Mouse (Mus musculus) G1E (cell line): ENCODE measurements around the gene Eya4. TPM values are rescaled to one million over a fixed set of nuclear protein-coding genes. Genes with fewer than 3 reads are reported as not detected.
A peak's percentile ranks its signal among the peaks of the same experiment; 100 is the strongest.

ENCODE experiments used
- ATAC-seq: 2 replicates; pipeline ENCODE4 v1.8.0; 2016; ENCODE audit warnings: mild to moderate bottlenecking; ENCODE audit not compliant: insufficient number of reproducible peaks, poor library complexity, low FRiP score, severe bottlenecking; ENCODE audit errors: extremely low read depth
- DNase-seq: peaks from one replicate; pipeline ENCODE4 v3.0.0; 2012; ENCODE audit warnings: low spot score
- H3K27me3 ChIP-seq: 2 replicates; pipeline ENCODE4 v1.6.1; 2012; ENCODE audit warnings: mild to moderate bottlenecking, low read length, inconsistent platforms; ENCODE audit not compliant: insufficient read depth
- H3K36me3 ChIP-seq: replicated peaks from 2 replicates; pipeline ENCODE3; 2012; ENCODE audit warnings: mild to moderate bottlenecking, inconsistent platforms
- H3K4me1 ChIP-seq: 2 replicates; pipeline ENCODE4 v1.6.1; 2012; ENCODE audit warnings: low read depth, low read length, inconsistent platforms, mixed read lengths; ENCODE audit not compliant: insufficient read depth
- H3K4me3 ChIP-seq: 2 replicates; pipeline ENCODE4 v1.5.1; 2012; ENCODE audit warnings: low read depth, mild to moderate bottlenecking, inconsistent platforms, low read length, moderate library complexity, mixed read lengths
- H3K9me3 ChIP-seq: replicated peaks from 2 replicates; pipeline ENCODE4 v1.6.1; 2012; ENCODE audit warnings: inconsistent platforms
- CTCF ChIP-seq: IDR thresholded peaks from 2 replicates; pipeline ENCODE4 v1.5.1; 2012; ENCODE audit warnings: low read depth, low read length, inconsistent platforms, mixed read lengths
- GATA1 ChIP-seq: IDR thresholded peaks from 2 replicates; pipeline ENCODE4 v1.6.1; 2012; ENCODE audit warnings: borderline replicate concordance, low read length, inconsistent platforms, mixed read lengths
- GATA2 ChIP-seq: IDR thresholded peaks from 2 replicates; pipeline ENCODE4 v1.6.1; 2012; ENCODE audit warnings: low read depth, low read length, inconsistent platforms, borderline replicate concordance
- POLR2AphosphoS5 ChIP-seq: IDR thresholded peaks from 2 replicates; pipeline ENCODE4 v1.6.1; 2012; ENCODE audit warnings: low read depth, low read length, inconsistent platforms; ENCODE audit not compliant: insufficient replicate concordance
- TAL1 ChIP-seq: conservative IDR thresholded peaks from 2 replicates; pipeline ENCODE4 v1.6.1; 2012; ENCODE audit warnings: low read depth, low read length, inconsistent platforms, mixed read lengths
- polyA plus RNA-seq: library from polyadenylated mRNA; stranded (reverse); fragments of >175 nt; gene quantifications from 2 replicates; pipeline ENCODE4 v1.2.3, GENCODE M21; 2012
- total RNA-seq, 2 experiments: library from RNA; stranded (forward) in 1 of 2; stranded (reverse) in 1 of 2; fragments of 200-1000 nt in 1 of 2; fragments of >200 nt in 1 of 2; fragmentation: Nextera tagmentation in 1 of 2; gene quantifications; 2 replicates each; pipeline ENCODE4 v1.2.3; 2014 to 2017

Gene Eya4
- total and polyA plus RNA-seq, 3 experiments: 0.27 TPM; not detected in 2

DNA sequence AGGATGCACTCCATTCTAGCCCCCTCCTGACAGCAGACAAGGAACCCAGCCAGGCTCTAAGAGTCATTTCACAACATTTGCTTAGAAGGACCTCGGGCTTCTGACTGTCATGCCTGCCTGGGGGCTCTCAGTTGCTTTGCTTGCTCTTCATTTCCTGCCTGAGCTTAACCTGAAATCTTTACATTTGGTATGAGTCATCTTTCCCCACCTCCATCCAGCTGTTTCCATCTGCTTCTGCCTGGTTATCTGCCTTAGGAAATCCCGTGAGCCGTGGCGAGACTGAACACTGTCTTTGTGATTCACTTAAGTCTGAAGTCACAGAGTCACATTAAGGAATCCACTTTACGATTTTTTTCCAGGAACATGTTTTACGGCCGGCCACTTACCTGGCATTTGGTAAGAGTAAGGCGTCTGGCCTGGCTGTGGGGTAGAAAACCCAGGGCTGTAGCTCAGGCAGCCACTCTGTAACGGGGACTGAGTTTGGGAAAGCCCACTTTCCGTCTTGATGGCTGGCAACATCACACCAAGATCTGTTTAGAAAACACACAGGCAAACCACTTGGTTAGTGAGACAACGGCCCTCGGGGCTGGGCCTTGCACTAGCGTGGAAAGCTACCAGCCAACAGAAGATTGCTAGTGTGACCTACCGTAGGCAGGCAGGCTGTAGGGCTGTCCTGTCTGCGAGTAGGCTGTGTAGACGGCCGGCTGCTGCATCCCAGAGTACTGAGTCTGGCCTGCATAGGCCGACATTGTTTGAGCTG is 193.5 kb downstream of the Eya4 start:
- TF ChIP-seq POLR2AphosphoS5: no peak
- no peak for TF ChIP-seq GATA1
- TF ChIP-seq GATA2: no peak
- no peak for TF ChIP-seq TAL1
- TF ChIP-seq CTCF: no peak
- DNase-seq (no peak), ATAC-seq (no peak)
- Histone ChIP-seq H3K9me3 (no peaks in the 10 kb centered on the region), H3K27me3 (peaks cover 4% of the 10 kb centered on the region), H3K4me1 (no peaks in the 10 kb centered on the region), H3K4me3 (no peak overlapping the region), H3K36me3 (no peaks in the 10 kb centered on the region)

DNA sequence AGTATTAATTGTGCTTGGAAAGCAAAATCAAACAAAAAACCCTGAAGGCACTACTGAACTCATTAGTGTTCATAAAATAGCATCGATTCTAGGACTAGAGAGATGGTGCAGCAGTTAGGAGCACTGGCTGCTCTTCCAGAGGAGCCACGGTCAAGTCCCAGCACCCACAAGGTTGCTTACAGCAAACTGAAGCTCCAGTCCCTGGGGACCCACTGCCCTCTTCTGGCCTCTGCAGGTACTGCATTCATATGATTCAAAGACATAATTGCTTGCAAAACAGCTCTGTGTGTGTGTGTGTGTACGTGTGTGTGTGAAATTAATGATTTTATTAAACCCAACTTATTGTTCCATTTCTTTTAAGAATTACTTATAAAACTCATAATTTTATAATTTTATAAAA is 200.2 kb downstream of the Eya4 start:
- Histone ChIP-seq H3K4me1 (no peaks in the 10 kb centered on the region), H3K27me3 (no peaks in the 10 kb centered on the region), H3K9me3 (no peaks in the 10 kb centered on the region), H3K36me3 (no peaks in the 10 kb centered on the region), H3K4me3 (no peak overlapping the region)
- peak; percentile 52 for TF ChIP-seq CTCF
- no peak for TF ChIP-seq GATA2
- ATAC-seq: no peak
- DNase-seq: no peak

DNA sequence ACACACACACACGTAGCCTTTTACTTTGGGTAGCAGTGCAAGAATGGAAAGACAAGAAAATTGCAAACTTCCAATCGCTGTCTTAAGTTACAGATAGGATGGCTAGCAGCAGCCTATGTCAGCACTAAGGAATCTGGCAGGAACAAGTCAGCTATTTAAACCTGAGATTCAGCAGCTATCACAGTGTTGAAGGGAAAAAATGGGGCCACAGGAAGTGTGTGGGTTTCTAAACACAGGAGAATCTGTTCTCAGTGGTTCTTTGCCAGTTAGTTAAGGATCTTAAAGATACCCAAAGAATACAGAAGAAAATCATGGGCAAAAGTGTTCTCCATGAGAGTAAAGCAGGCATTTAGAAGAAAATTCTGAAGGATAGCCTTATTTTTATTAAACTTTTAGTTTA is 206.0 kb downstream of the Eya4 start:
- Histone ChIP-seq H3K27me3 (no peaks in the 10 kb centered on the region), H3K9me3 (no peaks in the 10 kb centered on the region), H3K36me3 (no peaks in the 10 kb centered on the region), H3K4me1 (no peaks in the 10 kb centered on the region), H3K4me3 (no peak overlapping the region)
- DNase-seq (no peak), ATAC-seq (no peak)
- TF ChIP-seq POLR2AphosphoS5 (no peak), GATA1 (no peak), GATA2 (no peak), TAL1 (no peak), CTCF (no peak)

DNA sequence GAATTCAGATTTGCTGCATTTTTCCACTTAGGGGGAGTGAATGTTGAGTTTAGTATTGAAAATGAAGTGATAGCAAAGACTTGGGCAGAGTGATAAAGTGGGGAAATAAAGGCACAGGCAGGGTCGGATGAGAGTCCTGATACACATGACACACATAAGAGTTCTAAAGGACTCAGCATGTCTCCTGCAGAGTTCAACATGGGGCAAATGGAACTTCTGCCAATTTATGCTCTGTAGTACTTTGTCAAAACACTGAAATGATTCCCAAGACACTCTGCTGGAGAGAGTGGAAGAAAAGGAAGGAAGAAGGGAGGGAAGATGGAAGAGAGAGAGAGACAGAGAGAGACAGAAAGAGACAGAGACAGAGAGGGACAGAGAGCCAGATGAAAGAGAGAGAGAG is 222.6 kb downstream of the Eya4 start:
- TF ChIP-seq CTCF (no peak), POLR2AphosphoS5 (no peak), GATA2 (no peak), GATA1 (no peak), TAL1 (no peak)
- no peak for DNase-seq
- Histone ChIP-seq H3K9me3 (no peaks in the 10 kb centered on the region), H3K4me1 (no peaks in the 10 kb centered on the region), H3K36me3 (no peaks in the 10 kb centered on the region), H3K27me3 (no peaks in the 10 kb centered on the region), H3K4me3 (no peak overlapping the region)
- ATAC-seq: no peak

DNA sequence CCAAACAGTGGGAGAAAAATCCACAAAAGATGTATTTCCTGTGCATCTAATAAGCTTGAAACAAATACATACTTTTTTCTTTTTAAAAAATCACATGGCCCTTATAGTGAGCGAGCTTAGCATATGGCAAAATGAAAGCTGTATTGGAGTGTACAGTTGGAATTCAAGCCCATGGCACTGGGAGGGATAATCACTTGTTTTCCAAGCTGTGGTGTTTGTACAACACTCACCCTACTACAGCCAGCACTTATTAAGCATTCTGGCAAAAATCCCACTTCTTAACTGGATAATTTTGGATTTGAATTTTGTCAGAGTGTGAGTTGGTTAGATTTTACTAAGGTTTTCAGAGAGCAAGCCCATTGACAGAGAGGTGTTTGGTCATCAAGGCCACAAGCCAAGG is 223.4 kb downstream of the Eya4 start:
- ATAC-seq: no peak

DNA sequence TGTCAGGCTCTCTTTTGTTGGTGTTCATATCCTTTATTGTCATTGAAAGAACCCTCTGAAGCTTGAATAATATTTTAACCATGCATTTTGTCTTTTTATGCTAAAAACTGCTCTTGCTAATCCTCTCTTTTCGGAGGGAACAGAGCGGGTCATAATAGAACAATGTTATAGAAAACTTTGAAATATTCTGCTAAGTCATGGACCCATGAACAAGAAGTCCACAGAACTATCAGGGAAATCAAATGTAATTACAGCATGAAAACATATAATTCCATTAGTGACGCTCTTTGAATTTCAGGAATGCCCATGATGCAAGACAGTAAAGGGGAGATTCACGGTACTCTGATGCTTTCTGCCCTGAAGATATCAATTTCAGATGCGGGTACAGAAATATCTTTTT is 224.1 kb downstream of the Eya4 start:
- Histone ChIP-seq H3K4me1 (no peaks in the 10 kb centered on the region), H3K4me3 (no peak overlapping the region), H3K36me3 (no peaks in the 10 kb centered on the region), H3K9me3 (no peaks in the 10 kb centered on the region), H3K27me3 (no peaks in the 10 kb centered on the region)
- DNase-seq: no peak
- ATAC-seq: no peak
- TF ChIP-seq GATA2: no peak
- TF ChIP-seq POLR2AphosphoS5: no peak
- no peak for TF ChIP-seq GATA1
- TF ChIP-seq TAL1: no peak
- no peak for TF ChIP-seq CTCF

More for the DNA sequence above, 223.4 kb downstream of the Eya4 start:
- TF ChIP-seq GATA2 (no peak), POLR2AphosphoS5 (no peak)
- Histone ChIP-seq H3K4me3 (no peak overlapping the region), H3K4me1 (no peaks in the 10 kb centered on the region), H3K27me3 (no peaks in the 10 kb centered on the region), H3K9me3 (no peaks in the 10 kb centered on the region), H3K36me3 (no peaks in the 10 kb centered on the region)
- no peak for DNase-seq

DNA sequence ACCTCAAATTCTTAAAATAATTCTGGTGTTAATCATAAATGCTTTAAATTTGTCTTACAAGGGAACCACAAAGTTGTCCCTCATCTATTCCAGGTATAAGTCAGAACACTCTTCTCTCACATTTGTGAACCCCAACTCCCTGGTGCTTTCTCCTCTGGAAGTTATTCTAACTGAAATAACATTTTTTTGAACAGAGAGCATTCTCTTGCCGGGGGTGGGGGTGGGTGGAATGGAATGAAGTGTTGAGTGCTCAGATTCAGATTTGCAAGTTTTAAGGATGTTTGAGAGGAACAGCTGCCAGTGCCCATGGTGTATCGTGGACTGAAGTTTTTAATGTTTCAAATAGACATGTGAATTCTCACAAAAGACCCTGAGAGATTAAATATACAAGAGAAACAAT is 230.1 kb downstream of the Eya4 start:
- no peaks in the 10 kb centered on the region for H3K4me1 ChIP-seq
- TF ChIP-seq TAL1 (no peak), CTCF (no peak), POLR2AphosphoS5 (no peak), GATA2 (no peak)
- no peak overlapping the region for H3K4me3 ChIP-seq
- no peaks in the 10 kb centered on the region for H3K27me3 ChIP-seq
- no peaks in the 10 kb centered on the region for H3K36me3 ChIP-seq
- H3K9me3 ChIP-seq: no peaks in the 10 kb centered on the region
- no peak for DNase-seq
- ATAC-seq: no peak
